Mouse (Mus musculus) granulocyte monocyte progenitor cell, adult 5-6 weeks (primary cell): ENCODE results near the gene Prkci. TPM values are rescaled to one million over a fixed set of nuclear protein-coding genes. Genes with fewer than 3 reads are reported as not detected.

Experiments
- ATAC-seq: replicated peaks from 2 replicates; pipeline ENCODE4 v1.8.0; 2016; ENCODE audit warnings: mild to moderate bottlenecking, moderate TSS enrichment, inconsistent platforms; ENCODE audit not compliant: poor library complexity, severe bottlenecking
- total RNA-seq, 2 experiments: library from RNA; stranded (forward) in 1 of 2; stranded (reverse) in 1 of 2; fragments of 200-712, 200-1000 nt in 1 of 2; fragments of >200 nt in 1 of 2; fragmentation: Nextera tagmentation in 1 of 2; gene quantifications; 2 replicates each; pipeline ENCODE4 v1.2.3; 2014 to 2017

The Prkci gene
- total RNA-seq, 2 experiments from 2014 or later = 12.8 to 19.6 TPM

DNA sequence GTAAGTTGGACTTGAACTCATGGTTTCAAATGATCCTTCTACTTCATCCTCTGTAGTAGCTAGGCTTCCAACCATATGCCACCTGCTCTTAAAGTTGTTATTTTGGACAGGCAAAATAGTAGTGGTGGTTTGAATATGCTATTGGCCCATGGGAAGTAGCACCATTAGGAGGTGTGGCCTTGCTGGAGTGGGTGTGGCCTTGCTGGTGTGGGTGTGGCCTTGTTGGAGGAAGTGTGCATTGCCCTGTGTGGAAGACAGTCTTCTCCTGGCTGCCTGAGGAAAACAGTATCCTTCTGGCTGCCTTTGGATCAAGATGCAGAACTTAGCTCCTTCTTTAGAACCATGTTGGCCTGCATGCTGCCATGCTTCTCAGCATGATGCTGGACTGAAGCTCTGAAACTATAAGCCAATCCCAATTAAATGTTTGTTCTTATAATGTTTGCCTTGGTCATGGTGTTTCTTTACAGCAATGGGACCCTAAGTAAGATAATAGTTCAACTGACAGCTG is 2.4 kb upstream of the Prkci start:
- peak; percentile 26 for ATAC-seq

DNA sequence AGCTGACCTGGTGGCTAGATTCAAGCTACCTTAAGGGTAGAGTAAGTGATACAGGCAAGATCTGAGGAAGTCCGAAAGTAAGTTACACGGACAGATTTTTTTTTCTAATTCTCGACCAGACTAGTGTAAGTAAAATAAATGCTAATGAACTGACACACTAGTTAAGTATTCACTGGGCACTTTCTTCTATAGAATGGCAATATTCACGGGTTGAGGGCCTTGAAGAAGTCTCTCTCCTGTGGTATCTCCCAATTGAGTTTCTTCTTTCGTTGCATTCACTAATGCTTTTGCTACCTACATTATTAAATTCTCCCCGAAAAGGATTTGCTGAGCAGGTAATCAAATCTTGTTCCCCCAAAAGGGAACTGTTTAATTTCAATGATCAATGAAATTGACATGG is 688 bp upstream of the Prkci start:
- ATAC-seq = no peak

GRCm38 (mm10) chr3:30995899-30996687 is 546 bp downstream of the Prkci start:
- ATAC-seq = peak; percentile 28

- no peak for ATAC-seq
Observed at GRCm38 (mm10) chr3:30996688-30997014, 1.1 kb downstream of the Prkci start.

DNA sequence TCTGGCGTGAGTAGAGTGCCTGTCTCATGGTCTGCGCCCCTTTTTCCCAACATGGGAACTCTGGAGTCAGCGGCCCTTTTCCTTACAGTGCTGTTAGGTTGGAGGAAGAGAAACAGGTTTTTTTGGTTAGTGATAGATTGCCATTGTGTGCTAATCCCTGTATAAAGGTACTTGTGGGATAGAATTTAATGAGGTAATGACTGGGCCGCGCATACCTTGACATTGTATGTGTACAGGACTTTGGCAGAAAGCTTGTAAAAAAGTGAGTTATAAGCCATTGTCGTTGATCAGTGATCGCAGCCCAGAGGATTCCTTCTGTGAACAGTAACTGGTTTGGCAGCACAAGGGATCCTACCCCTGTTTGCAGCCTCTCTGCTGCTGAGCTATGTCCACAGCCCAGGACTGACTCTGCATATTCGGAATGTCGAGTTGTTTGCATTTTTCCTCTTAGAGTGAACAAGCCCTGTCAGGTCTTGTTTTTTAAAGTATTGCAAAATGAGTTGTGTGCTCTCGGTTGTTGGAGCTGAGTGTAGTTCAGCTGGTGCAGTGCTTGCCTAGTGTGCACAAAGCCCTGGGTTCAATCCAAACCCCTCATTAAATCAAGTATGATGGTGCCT is 4.0 kb downstream of the Prkci start:
- ATAC-seq = no peak

DNA sequence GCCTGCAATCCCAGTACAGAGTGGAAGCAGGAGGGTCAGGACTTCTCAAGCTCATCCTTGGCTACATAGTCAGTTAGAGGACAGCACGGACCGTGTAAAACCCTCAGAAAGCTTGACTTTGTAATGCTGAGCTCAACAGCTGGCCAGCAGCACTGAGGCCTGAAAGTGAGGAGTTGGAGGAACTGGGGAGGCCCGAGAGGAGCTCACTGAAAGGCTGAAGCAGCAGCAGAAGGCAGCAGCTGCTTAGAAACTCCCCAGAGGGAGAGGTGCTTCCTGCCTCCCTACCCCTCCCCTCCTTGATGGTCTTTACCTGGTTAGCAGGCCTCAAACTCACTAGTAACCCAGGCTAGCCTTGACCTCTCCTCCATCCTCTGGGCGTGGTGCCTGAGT is 4.5 kb downstream of the Prkci start:
- ATAC-seq = no peak

DNA sequence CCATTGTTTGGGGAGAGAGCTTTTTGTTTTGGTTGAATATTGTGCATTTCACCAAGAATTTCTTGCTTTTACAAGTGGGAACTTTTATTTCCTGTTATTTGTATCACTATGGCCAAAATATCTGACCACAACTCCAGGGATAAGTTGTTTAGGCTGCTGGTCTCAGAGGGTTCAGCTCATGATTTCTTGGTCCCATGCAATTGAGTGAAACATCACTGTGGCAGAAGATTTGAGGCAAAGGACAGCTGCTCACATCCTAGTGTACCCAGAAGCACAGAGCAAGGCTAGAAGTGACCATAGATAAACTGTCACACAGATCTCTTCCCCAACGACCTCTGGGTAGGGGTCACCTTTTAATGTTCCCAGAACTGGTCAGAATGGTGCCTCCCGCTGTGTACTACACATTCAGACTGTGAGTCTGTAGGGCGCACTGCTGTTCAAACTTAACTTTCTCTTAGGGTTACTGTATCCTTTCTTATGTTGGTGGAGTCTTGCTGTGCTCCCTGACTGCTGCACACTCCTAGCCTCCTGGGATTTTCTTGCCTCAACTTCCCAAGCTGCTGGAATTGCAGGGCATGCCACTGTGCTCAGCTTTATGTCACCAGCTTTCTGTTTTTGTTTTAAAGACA is 5.6 kb downstream of the Prkci start:
- no peak for ATAC-seq

DNA sequence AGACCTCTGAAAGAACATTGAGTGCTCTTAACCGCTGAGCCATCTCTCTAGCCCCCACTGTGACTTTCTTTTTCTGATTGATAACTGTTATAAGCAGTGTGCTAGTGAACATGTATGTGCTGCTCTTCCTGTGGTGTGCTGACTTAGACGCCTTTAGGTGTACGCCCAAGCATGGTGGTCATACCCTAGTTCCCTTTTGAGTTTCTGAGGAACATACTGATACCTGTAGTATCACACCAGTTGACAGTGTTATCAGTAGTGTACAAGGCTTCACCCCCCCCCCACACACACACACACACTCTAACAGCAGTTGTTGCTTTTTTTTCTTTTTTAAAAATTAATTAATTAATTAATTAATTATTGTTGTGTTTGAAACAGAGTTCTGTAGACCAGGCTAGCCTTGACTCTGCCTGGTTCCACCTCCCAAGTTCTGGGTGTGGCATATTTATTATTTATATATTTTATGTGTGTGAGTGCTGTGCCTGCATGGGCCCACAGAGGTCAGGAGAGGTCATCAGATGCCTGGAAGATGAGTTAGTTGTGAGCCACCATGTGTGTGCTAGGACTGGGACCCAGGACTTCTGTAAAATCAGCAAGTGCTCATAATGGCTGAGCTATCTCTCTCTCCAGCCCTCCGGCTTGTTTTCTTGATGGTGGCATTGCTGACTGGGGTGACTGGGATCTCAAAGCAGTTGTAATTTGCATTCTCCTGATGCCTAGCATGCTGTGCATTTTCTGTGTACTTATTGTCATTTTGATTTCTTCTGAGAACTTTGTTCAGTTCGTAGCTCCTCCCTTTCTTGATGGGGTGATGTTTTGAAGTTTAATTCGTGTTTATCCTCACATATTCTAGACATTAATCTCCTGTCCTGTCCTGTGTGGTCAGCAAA is 9.0 kb downstream of the Prkci start:
- ATAC-seq = no peak

DNA sequence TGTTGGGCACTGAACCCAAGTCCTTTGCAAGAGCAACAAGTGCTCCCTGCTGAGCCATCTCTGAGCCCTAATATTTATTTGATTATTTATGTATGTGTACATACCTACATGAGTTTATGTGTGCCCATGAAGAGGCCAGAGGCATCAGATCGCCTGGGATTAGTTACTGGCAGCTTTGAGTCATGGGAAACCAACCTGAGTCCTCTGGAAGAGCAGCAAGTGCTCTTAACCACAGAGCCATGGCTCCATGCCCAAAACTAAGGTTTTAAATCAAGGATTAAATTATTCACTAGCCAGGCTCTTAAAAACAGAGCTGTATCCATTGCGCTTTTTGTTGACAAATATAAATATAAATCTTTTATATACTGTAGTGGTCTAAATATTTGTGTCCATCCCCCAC is 18.8 kb downstream of the Prkci start:
- no peak for ATAC-seq

- no peak for ATAC-seq
Observed at GRCm38 (mm10) chr3:31015682-31016443, 20.3 kb downstream of the Prkci start.

GRCm38 (mm10) chr3:31016594-31017196 is 21.1 kb downstream of the Prkci start:
- ATAC-seq = no peak

- no peak for ATAC-seq
Observed at GRCm38 (mm10) chr3:31017652-31018051, 22.1 kb downstream of the Prkci start.

GRCm38 (mm10) chr3:31019287-31019686 is 23.7 kb downstream of the Prkci start:
- no peak for ATAC-seq

GRCm38 (mm10) chr3:31019793-31020447 is 24.4 kb downstream of the Prkci start:
- ATAC-seq = no peak

DNA sequence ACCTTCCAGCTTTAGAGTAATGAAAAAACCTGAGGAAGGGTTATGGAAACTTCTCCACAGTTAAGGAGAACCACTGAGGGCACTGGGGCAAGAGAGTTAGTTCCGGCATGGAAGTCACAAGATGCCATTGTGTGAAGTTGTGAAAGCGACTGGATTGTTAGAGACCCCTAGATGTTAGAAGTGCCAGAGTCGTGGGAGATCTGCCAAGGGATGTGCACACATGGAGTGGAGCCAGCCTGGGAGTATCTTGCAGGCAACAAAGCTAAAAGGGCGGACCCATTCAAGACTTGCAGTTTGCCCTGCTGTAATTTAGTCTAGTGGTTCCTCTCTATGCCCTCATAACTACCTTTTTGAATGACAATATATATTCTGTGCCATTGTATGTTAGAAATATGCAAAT is 25.1 kb downstream of the Prkci start:
- ATAC-seq = no peak

GRCm38 (mm10) chr3:31022895-31023436 is 27.4 kb downstream of the Prkci start:
- no peak for ATAC-seq

GRCm38 (mm10) chr3:31027718-31028117 is 32.2 kb downstream of the Prkci start:
- ATAC-seq = no peak

- ATAC-seq = no peak
Observed at GRCm38 (mm10) chr3:31031621-31032020, 36.1 kb downstream of the Prkci start.

GRCm38 (mm10) chr3:31033644-31034043 is 38.1 kb downstream of the Prkci start:
- ATAC-seq = no peak
